Mouse (Mus musculus): ENCODE results near the gene Cd44.

Cd44 gene

GRCm38 (mm10) chr2:102914675-102915074 is 13.2 kb upstream of the Cd44 start:
- DNase-seq (ENCODE audit: low spot score in 2 of 2): no peak

DNA sequence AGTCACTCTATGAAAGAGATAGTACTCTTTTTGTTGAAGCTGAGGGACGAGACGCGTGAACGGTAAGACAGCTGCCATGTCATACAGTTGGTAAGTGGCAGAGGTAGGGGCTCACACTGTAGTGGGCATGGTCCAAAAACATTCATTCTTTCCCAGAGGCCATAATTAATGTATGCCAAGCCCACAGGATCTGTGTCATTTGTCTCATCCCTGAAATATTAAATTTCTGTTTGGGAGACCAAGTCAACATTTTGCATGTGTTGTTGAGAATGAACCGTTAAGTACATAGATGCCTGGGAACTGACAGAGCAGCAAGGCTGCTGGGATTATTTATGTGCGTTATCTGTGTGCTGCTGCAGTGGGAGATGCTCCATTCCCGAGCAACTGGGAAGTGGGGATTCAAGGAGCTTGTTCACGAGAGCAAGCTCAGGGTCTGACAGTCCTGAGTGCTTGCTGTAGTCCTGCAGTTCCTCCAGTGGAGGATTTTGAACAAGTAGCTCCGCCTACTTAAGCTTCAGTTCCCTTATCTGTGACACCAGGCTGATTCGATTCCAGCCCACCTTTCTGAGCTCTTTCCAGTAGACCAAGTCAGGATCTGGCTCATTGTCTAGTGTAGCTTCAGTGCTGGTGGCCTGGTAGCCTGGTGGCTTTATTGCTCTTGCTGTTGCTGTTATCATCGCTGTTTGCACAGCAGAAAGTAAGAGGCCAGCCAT is 12.5 kb upstream of the Cd44 start:
- no peak for DNase-seq (ENCODE audit: low spot score in 2 of 2)

- DNase-seq (ENCODE audit: low spot score in 2 of 2): no peak
These were observed 11.5 kb upstream of the Cd44 start for GRCm38 (mm10) chr2:102912951-102913350.

DNA sequence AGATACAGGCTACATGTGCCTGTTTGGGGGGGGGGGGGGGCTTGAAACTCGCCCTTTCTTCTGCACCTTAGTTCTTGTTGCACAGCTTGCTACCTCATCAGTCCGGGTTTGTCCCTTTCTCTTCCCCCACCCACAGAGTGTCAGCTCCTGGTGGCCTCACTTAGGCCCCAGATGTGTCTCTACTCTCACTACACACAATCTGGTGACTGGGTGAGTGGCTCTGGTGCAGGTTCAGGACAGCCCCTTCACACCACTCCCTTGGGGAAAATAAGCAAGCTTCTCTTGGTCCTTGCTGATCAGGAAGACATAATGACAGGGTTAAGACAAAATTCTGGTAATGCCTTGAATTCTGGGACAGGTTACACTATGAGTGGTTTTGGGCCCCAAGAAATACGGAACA is 11.0 kb upstream of the Cd44 start:
- no peak for DNase-seq (ENCODE audit: low spot score in 2 of 2)

- no peak for DNase-seq (ENCODE audit: low spot score in 2 of 2)
These were observed 7.9 kb upstream of the Cd44 start for GRCm38 (mm10) chr2:102909403-102909802.

DNA sequence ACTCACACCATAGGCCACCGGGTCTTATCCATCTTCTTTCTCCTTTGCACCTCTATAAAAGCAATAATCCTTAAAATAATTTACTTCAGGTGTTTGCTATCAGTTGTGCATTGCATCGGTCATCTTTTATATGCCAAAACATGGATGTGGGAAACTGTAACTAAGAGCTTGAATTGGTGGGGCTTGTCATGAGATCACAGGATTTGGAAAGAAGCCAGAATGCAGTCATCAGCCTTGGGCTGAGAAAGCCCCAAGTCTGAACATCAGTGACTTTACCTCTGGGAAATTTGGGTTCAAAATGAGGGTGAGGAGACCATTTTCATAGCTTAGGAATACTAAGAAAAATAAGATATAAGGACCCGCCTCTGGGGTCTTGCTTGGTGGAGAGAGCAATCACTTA is 4.1 kb upstream of the Cd44 start:
- no peak for DNase-seq (ENCODE audit: low spot score in 2 of 2)

DNA sequence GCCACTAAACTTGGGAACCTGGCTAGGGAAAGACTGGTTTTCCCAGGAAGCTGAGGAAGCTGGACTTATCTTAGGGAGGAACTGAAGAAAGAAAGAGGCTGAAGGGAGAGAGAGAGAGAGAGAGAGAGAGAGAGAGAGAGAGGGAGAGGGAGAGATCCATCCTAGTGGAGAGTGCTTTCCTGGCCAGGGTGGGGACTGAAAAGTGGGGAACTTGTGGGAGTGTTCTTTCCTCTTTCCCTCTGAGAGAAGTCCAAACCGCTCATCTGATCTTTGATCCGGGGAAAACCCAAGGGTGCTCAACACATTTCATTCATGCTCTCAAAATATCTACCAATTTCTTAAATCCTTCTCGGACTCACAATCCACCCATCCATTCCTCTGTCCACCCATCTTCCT is 361 bp upstream of the Cd44 start:
- no peak for DNase-seq (ENCODE audit: low spot score in 2 of 2)

- DNase-seq (ENCODE audit: low spot score in 2 of 2): no peak
These were observed 1.2 kb downstream of the Cd44 start for GRCm38 (mm10) chr2:102900230-102900721.

DNA sequence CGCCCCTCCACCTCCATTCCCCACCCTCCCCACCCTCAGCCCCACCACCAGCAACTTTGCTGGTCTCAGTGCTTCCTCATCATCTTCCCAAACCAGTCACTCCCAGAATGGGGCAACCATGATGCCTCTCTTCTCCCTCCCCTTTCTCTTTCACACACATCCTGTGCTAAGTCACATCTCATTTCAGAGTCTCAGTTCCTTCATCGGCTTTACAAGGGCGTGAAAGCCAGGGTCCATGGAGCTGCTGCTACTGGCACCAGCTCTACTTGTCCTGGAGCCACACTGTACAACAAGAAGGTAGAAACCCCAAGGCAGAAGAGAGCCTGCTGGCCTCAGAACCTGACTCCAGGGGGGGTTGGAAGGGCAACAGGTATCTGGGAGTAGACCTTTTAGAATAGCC is 2.2 kb downstream of the Cd44 start:
- no peak for DNase-seq (ENCODE audit: low spot score in 2 of 2)

DNA sequence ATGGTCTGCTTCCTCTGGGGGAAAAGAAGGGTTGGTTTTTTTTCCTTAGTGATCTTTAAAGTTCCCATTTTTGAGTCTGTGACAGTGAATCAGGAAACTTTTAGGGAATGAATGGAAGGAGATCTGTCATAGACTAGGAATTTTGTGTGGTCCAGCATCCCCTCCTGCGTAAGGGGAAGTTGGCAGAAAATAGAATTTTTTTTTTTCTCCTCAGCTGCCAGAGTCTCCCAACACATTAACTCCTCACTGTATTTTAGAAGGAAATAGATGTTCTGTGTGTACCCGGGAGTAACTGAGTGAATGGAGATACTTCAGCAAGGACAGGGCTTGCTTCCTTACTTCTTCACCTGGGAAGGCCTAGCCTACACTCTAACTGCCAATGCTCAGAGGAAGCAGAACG is 2.9 kb downstream of the Cd44 start:
- no peak for DNase-seq (ENCODE audit: low spot score in 2 of 2)

DNA sequence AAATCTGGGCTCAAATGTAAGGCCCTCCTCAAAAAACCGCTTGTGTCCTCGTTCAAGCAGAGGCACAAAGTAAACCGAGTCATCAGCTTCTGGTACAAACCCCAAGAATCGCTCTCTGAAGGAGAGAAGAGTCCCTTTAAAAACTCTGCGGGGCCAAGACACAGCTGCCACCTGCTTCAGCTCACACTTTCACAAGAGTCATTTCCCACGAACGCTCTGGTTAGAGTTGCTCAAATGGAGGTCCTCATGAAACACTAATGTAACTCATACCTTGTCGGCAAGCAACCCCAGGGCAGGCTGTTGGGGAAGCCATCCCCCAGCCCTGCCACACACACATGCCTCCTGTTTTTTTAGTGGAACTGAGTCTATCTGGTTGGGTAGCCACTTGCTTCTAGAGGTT is 5.3 kb downstream of the Cd44 start:
- no peak for DNase-seq (ENCODE audit: low spot score in 2 of 2)

- no peak for DNase-seq (ENCODE audit: low spot score in 2 of 2)
These were observed 6.3 kb downstream of the Cd44 start for GRCm38 (mm10) chr2:102895197-102895596.

- peak in 1 of 2 experiments; percentile 24 for DNase-seq (ENCODE audit: low spot score in 2 of 2)
These were observed 6.7 kb downstream of the Cd44 start for GRCm38 (mm10) chr2:102894785-102895184.

GRCm38 (mm10) chr2:102888688-102889225 is 12.7 kb downstream of the Cd44 start:
- DNase-seq (ENCODE audit: low spot score in 2 of 2): no peak

- DNase-seq (ENCODE audit: low spot score in 2 of 2): no peak
These were observed 14.3 kb downstream of the Cd44 start for GRCm38 (mm10) chr2:102887137-102887536.

DNA sequence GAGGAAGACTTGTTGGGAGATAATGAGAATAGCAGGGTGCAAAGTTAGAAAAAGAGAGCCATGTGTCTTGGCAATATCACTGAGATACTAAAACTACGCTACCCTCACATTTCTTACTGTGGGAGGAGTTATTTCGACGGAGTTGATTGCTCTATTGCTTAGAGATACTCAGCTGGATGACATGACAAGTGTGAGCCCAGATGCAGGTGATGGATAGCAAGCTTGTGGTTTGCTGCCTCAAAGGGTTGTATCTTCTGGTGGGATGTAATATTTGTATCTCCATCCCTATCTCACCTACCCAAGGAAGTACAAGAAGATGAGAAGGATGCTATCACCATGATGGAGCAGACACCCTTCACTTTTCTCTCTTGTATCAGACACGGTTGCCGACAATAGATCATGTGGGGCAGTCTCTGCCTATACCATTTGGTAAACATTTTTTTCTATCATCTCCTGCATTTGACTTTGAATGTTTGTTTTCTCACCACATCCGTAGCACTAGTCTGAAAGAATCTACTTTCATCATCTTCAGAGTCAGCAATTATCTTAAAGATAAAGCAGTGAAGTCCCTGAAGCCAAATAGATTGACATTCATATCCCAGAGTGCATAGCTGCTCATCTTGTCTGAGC is 15.0 kb downstream of the Cd44 start:
- no peak for DNase-seq (ENCODE audit: low spot score in 2 of 2)

- DNase-seq (ENCODE audit: low spot score in 2 of 2): no peak
These were observed 18.7 kb downstream of the Cd44 start for GRCm38 (mm10) chr2:102882597-102883272.

DNA sequence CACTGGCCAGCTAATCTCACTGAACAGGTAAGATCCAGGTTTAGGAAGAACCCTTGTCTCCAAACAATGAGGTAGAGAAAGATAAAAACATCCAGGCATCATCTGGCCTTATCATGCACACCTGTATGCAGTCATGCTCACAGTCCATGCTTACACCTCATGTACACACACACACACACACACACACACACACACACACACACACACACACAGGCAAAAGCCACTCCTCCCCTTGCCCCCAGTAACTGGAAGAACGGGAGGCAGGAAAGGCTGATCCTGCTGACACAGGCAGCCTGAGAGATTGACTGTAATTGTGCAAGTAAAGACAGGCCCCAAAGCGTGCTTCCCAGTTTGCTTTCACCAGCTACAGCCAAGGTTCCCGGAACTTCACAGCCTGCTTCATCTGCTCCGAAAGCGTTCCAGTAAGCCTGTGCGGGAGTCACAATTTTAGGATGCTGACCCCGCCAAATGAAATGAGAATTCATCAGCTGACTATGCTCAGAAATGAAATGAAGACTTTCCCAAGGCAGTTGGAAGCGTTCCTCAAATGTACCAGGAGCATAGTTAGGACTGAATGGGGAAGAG is 19.4 kb downstream of the Cd44 start:
- DNase-seq (ENCODE audit: low spot score in 2 of 2): peak in 1 of 2 experiments; percentile 46

GRCm38 (mm10) chr2:102878513-102878912 is 23.0 kb downstream of the Cd44 start:
- DNase-seq (ENCODE audit: low spot score in 2 of 2): no peak

GRCm38 (mm10) chr2:102877463-102877862 is 24.0 kb downstream of the Cd44 start:
- no peak for DNase-seq (ENCODE audit: low spot score in 2 of 2)

GRCm38 (mm10) chr2:102876141-102876540 is 25.3 kb downstream of the Cd44 start:
- no peak for DNase-seq (ENCODE audit: low spot score in 2 of 2)

DNA sequence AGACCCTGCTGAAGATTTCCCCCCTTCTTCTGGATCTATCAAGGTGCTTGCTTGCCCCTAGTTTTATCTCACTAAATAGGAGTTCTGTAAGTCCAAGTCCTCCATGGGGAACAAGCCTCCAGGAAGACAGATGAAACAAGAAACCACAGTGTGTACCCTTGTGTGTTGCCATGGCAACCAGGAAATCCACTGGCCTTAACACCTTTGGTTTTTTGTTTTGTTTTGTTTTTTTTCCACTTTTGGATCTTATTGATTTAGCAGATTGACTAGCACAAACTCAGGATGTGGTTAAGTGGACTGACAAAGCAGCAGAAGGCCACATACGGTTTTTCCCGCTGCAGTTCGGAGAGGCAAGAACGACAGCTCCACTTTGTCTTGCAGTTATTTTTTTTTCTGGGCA is 27.6 kb downstream of the Cd44 start:
- no peak for DNase-seq (ENCODE audit: low spot score in 2 of 2)
